Mouse (Mus musculus): ENCODE measurements around the gene Fhod1. TPM values are rescaled to one million over a fixed set of nuclear protein-coding genes. Genes with fewer than 3 reads are reported as not detected.
A peak's percentile ranks its signal among the peaks of the same experiment; 100 is the strongest.

Fhod1 gene
- polyA plus RNA-seq, 1 experiment: 19.0 TPM

- TF ChIP-seq USF1 (IDR thresholded peaks at IDR 0.05; ENCODE audit: low read depth) (peak; percentile 37), MYOD1 (IDR thresholded peaks at IDR 0.05; ENCODE audit: control insufficient read depth in 1 of 3, insufficient read length in 2 of 3, low read depth in 2 of 3) (no peak), POLR2A (IDR thresholded peaks at IDR 0.05; ENCODE audit: insufficient read length, low read depth) (peak; percentile 31), E2F4 (IDR thresholded peaks at IDR 0.05; ENCODE audit: insufficient read depth) (no peak), TCF12 (IDR thresholded peaks at IDR 0.05; ENCODE audit: insufficient read depth, poor library complexity, severe bottlenecking) (no peak)
These were observed 1.5 kb upstream of the Fhod1 start for GRCm38 (mm10) chr8:105349096-105349771.

DNA sequence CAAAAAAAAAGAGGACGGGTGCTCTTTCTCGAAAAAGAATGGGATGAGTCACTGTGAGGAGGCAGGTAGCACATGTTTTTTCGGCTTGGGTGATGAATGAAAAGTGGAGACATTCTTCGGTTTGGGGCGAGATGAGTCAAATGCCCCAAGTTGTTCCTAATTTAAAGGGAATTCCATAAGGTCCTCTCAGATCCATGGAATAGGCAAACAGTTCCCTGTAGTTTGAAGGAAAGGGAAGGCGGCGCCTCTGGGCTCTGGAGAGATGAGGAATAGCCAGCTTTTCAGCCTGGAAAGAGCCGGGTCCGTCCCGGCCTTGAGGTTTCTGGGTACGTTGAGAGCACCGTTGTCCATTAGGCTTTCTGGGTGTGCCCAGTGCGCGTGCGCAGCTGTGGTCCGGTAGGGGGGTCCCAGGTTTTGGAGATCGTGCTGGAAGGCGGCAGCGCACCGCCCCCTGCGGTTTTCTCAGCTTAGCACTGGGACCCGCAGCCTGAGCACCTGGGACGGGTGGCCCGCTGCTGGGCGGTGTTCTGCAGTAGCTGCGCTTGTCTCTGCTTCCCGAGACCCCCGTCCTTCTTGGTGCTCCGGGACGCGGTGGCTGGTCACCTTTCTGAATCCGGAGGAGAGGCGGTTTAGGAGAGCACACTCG lies 820 bp upstream of the Fhod1 start, which contains the start of gene Slc9a5:
Slc9a5 (plus strand) TSS at position 394 of the 646 bp plus-strand sequence.
- no peaks in the 10 kb centered on the region for H3K27me3 ChIP-seq (ENCODE audit: control insufficient read depth, insufficient read depth, insufficient read length)
- peak within 1 kb of the TSS; percentile 92 for H3K4me2 ChIP-seq (ENCODE audit: low read depth)
- H3ac ChIP-seq (ENCODE audit: control insufficient read depth, insufficient read length): peak within 1 kb of the TSS; percentile 27
- peaks cover 40% of the 10 kb centered on the region for H3K79me2 ChIP-seq (ENCODE audit: control insufficient read depth, insufficient read depth)
- peak within 1 kb of the TSS; percentile 94 for H3K4me3 ChIP-seq
- peak in 1 of 3 experiments; percentile 49 for TF ChIP-seq MYOG (IDR thresholded peaks at IDR 0.05; ENCODE audit: control insufficient read depth in 1 of 3, insufficient read depth in 1 of 3, insufficient read length in 2 of 3, low read depth in 2 of 3)
- no peak for TF ChIP-seq MYOD1 (IDR thresholded peaks at IDR 0.05; ENCODE audit: control insufficient read depth in 1 of 3, insufficient read length in 2 of 3, low read depth in 2 of 3)
- no peaks in the 10 kb centered on the region for H3K36me3 ChIP-seq (ENCODE audit: control insufficient read depth, insufficient read depth)

More at GRCm38 (mm10) chr8:105349096-105349771, 1.5 kb upstream of the Fhod1 start:
- peak overlapping the region; percentile 21 for H3ac ChIP-seq (ENCODE audit: control insufficient read depth, insufficient read length)
- H3K27me3 ChIP-seq (ENCODE audit: control insufficient read depth, insufficient read depth, insufficient read length): no peaks in the 10 kb centered on the region
- no peaks in the 10 kb centered on the region for H3K36me3 ChIP-seq (ENCODE audit: control insufficient read depth, insufficient read depth)
- H3K4me3 ChIP-seq: peak overlapping the region; percentile 94
- peaks cover 33% of the 10 kb centered on the region for H3K79me2 ChIP-seq (ENCODE audit: control insufficient read depth, insufficient read depth)
- peak overlapping the region; percentile 89 for H3K4me2 ChIP-seq (ENCODE audit: low read depth)

DNA sequence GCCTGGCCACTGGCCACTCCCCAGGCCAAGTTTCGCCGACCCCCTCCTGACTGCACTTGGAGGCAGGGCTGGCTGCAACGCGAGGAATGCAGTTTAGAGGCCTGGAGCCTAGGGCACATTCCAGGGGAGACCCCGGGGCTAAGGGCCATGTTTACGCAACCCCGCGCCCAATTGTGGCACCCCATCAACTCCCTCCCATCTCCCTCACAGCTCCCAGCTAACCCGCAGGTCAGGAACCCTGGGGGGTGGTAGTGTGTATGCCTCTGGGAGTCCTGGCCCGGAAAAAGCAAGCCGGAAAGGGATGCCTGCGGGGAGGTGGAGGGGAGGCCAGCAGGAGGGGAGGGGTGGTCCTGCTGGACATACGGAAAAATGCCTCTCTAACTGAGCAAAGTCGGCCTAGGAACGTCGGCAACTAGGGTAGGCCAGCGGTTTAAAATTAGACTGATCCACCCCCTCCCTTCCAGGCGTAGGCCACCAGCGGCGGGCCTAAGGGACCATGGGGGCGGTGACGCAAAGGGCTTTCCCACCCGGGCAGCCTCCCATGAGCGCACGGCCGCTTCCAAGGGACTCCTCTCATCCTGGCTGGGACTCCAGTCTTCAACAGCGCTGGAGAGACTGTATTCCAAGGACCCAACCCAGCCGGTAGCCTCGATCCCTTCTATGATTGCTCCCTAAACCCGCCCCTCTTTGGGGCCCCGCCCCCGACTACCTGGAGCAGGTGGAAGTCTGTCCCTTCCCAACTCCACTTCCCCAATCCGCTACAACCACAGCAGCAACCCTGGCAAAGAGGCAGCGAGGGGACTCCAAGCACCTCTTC lies 934 bp downstream of the Fhod1 start:
- Histone ChIP-seq H3K27me3 (ENCODE audit: control insufficient read depth, insufficient read depth, insufficient read length) (no peaks in the 10 kb centered on the region), H3K4me2 (ENCODE audit: low read depth) (peak overlapping the region; percentile 92), H3K4me3 (peak overlapping the region; percentile 94), H3ac (ENCODE audit: control insufficient read depth, insufficient read length) (peak overlapping the region; percentile 27), H3K36me3 (ENCODE audit: control insufficient read depth, insufficient read depth) (peaks cover 9% of the 10 kb centered on the region), H3K79me2 (ENCODE audit: control insufficient read depth, insufficient read depth) (peaks cover 58% of the 10 kb centered on the region)
- peak; percentile 42 for TF ChIP-seq POLR2A (IDR thresholded peaks at IDR 0.05; ENCODE audit: insufficient read length, low read depth)
- TF ChIP-seq TCF12 (IDR thresholded peaks at IDR 0.05; ENCODE audit: insufficient read depth, poor library complexity, severe bottlenecking): no peak
- no peak for TF ChIP-seq CEBPB (IDR thresholded peaks at IDR 0.05; ENCODE audit: insufficient read depth, poor library complexity, severe bottlenecking)
- no peak for TF ChIP-seq POLR2AphosphoS2 (IDR thresholded peaks at IDR 0.05; ENCODE audit: insufficient read length, low read depth)
- TF ChIP-seq MYOG (IDR thresholded peaks at IDR 0.05; ENCODE audit: control insufficient read depth in 1 of 3, insufficient read depth in 1 of 3, insufficient read length in 2 of 3, low read depth in 2 of 3): peak in 1 of 3 experiments; percentile 6
- peak in 1 of 3 experiments; percentile 31 for TF ChIP-seq MYOD1 (IDR thresholded peaks at IDR 0.05; ENCODE audit: control insufficient read depth in 1 of 3, insufficient read length in 2 of 3, low read depth in 2 of 3)
- TF ChIP-seq TCF3 (IDR thresholded peaks at IDR 0.05; ENCODE audit: insufficient read length, low read depth): no peak

DNA sequence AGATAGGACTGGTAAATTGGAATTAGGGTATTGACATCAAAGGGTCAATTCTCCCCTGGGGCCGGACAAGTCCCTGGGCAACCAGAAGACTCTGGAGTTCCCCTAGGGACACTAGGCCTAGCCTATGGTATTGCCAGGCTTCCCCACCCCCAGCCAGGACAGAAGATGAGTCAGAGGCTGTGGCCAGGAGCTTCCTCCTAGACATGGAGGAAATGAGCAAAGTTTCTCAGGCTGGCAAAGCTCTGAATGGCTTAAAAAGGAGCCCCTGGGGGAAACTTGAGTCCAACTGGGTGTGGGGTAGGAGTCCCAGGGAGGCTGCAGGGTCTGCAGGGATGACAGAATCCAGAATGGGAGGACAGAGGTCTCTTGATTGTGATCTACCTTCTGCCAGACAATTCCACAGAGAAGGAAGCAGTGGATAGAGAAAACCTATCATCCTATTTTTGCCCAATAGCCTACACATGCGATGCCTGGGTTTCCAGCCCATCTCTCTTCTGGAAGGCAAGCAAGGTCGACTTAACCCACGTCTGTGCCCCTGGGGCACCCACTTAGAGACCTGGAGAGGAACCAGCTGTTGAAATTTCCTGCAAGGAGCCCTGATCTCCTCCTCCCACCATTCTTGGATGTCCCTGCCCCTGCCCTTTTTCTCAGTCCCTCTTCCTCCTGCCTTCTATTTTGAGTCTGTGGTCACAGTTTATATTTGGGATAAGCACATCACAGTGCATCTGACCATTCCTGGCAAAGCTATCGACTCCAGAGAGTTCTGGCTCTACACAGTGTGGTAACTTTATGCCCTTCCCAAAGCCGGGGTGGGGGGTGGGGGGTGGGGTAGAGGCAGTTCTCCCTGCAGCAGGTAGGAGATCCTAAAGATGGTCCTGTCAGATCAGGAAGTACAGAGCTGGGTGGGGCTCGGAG lies 2.4 kb downstream of the Fhod1 start:
- Histone ChIP-seq H3K27me3 (ENCODE audit: control insufficient read depth, insufficient read depth, insufficient read length) (no peaks in the 10 kb centered on the region), H3K4me3 (peak overlapping the region; percentile 94), H3K36me3 (ENCODE audit: control insufficient read depth, insufficient read depth) (peaks cover 9% of the 10 kb centered on the region), H3K79me2 (ENCODE audit: control insufficient read depth, insufficient read depth) (peaks cover 68% of the 10 kb centered on the region), H3K4me2 (ENCODE audit: low read depth) (peak overlapping the region; percentile 92), H3ac (ENCODE audit: control insufficient read depth, insufficient read length) (no peak overlapping the region)
- TF ChIP-seq E2F4 (IDR thresholded peaks at IDR 0.05; ENCODE audit: insufficient read depth) (no peak), MYOD1 (IDR thresholded peaks at IDR 0.05; ENCODE audit: control insufficient read depth in 1 of 3, insufficient read length in 2 of 3, low read depth in 2 of 3) (peak in 1 of 3 experiments; percentile 25), POLR2A (IDR thresholded peaks at IDR 0.05; ENCODE audit: insufficient read length, low read depth) (peak; percentile 23), CEBPB (IDR thresholded peaks at IDR 0.05; ENCODE audit: insufficient read depth, poor library complexity, severe bottlenecking) (peak; percentile 83; the same call in 1 of the 2 replicates), MYOG (IDR thresholded peaks at IDR 0.05; ENCODE audit: control insufficient read depth in 1 of 3, insufficient read depth in 1 of 3, insufficient read length in 2 of 3, low read depth in 2 of 3) (no peak), REST (IDR thresholded peaks at IDR 0.05; ENCODE audit: insufficient read depth, insufficient read length) (no peak)
